Mouse (Mus musculus): Measurements from ENCODE around the gene Iba57.

The Iba57 gene

DNA sequence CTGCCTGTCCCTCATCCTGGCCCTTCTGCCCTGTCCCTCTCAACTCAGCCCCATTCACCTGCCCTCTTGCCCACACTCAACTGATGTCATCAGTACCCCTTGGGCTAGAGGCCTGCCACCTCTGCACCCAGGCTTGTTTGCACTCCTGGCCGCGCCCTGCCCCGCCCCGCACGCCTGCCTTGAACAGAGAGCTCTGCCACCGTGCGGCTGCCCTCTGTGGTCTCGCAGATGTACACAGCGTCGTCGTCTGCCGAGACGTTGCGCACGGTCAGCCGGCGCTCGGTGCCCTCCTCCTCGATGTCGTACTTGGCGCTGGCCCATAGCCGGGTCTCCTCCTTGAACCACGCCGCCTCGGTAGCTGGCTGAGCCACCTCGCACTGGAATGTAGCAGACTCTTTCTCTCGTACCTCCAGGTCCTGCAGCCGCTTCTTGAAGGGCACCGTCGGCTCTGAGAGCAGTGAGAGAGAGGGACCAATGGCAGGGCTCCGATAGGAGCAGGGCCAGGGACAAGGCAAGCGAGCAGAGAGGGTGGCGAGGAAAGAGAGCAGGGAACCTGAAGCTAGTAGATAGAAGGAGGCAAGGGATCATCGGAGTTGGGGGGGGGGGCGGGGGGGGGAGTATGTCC, 29.1 kb downstream of the Iba57 start:
- no peak for DNase-seq (ENCODE audit: low spot score)

GRCm38 (mm10) chr11:59132065-59132464, 31.5 kb downstream of the Iba57 start:
- DNase-seq (ENCODE audit: low spot score): no peak

DNA sequence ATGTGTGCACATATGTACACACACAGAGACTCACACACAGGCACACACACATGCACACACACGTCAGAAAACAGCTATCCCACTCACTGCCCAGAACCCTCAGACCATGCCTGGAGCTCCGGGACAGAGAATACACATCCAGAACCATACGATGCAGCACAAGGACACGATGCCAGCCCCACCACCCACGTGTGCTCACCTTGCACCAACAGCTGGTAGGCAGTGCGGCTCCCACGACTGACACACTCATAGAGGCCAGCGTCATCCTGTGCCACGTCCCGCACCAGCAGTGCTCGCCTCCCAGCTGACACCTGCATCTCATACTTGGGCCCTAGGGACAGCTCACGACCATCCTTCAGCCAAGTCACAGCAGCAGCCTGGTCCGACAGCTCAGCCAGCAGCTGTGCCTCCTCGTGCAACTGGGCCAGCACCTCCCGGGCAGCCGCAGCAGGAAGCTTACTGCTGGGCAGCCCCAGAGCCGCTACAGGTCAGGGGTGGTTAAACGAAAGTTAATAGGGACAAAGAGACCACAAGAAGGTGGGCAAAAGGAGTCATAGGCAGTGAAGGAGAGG, 32.1 kb downstream of the Iba57 start:
- DNase-seq (ENCODE audit: low spot score): no peak

DNA sequence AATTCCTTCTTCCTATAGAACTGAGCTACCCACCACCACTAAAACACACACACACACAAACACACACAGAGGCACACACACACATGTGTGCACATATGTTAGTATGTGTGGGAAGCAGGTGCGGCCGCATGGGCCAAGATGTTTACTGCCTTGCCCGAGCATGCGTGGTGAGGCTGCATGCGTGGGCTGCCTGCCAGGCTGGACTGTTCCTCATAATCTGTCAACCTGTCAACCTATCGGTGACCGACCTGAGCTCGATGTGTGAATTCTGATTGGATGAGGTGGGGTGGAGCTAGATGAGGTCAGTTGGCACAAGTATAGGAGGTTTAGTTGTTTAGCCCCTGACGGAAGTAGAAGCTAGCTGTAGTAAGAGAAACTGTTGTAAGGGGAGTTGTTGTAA, 32.8 kb downstream of the Iba57 start:
- no peak for DNase-seq (ENCODE audit: low spot score)

DNA sequence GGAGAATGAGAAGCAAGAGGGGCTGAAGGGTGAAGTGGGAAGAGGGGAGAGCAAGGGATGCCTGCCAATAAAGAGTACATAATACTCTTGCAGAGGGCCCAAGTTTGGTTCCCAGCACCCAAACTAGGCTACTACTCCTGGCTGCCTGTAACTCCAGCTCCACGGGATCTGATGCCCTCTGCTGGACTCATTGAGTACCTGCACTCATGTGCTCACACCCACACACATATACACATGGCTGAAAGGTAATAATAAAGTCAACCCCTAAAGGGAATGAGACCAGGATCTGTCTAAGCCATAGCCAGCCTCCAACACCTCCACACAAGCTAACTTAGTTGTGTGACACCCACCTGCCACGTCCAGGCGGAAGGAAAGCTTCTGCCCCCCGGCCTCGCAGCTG, 57.6 kb downstream of the Iba57 start:
- no peak for DNase-seq (ENCODE audit: low spot score)
